Mouse (Mus musculus) midbrain, embryonic 16.5 days (tissue): Measurements from ENCODE around the gene Mfsd1. TPM values are rescaled to one million over a fixed set of nuclear protein-coding genes. Genes with fewer than 3 reads are reported as not detected.

ENCODE experiments used
- ATAC-seq: fragments of 200-750 bp; cut with Nextera tagmentation; 2 replicates; pipeline ENCODE4 v1.8.0; 2017; ENCODE audit warnings: moderate TSS enrichment
- H3K27ac ChIP-seq: fragments of 300-500 bp; sonication (generic); 2 replicates; pipeline ENCODE4 v1.5.1; 2014; ENCODE audit warnings: mild to moderate bottlenecking, low read length, mixed read lengths
- H3K27me3 ChIP-seq: fragments of 300-500 bp; sonication (generic); 2 replicates; pipeline ENCODE4 v1.6.1; 2014; ENCODE audit warnings: low read depth, low read length, mixed read lengths; ENCODE audit not compliant: control insufficient read depth, insufficient read depth
- H3K36me3 ChIP-seq: fragments of 300-500 bp; sonication (generic); 2 replicates; pipeline ENCODE4 v1.6.1; 2014; ENCODE audit warnings: mild to moderate bottlenecking, low read length, moderate library complexity, mixed read lengths; ENCODE audit not compliant: control insufficient read depth, insufficient read depth
- H3K4me1 ChIP-seq: fragments of 300-500 bp; sonication (generic); 2 replicates; pipeline ENCODE4 v1.6.1; 2014; ENCODE audit warnings: mild to moderate bottlenecking, low read length, mixed read lengths; ENCODE audit not compliant: control insufficient read depth, insufficient read depth
- H3K4me2 ChIP-seq: fragments of 300-500 bp; sonication (generic); 2 replicates; pipeline ENCODE4 v1.6.1; 2014; ENCODE audit warnings: mild to moderate bottlenecking, low read length, mixed read lengths
- H3K4me3 ChIP-seq: fragments of 300-500 bp; sonication (generic); 2 replicates; pipeline ENCODE4 v1.5.1; 2014; ENCODE audit warnings: low read depth, mild to moderate bottlenecking, low read length, moderate library complexity, mixed read lengths
- H3K9ac ChIP-seq: fragments of 300-500 bp; sonication (generic); 2 replicates; pipeline ENCODE4 v1.6.1; 2014; ENCODE audit warnings: low read depth, low read length, mixed read lengths
- H3K9me3 ChIP-seq: fragments of 300-500 bp; sonication (generic); replicated peaks from 2 replicates; pipeline ENCODE4 v1.6.1; 2014; ENCODE audit warnings: mild to moderate bottlenecking, low read length, mixed read lengths; ENCODE audit not compliant: control insufficient read depth, poor library complexity, severe bottlenecking
- WGBS: fragments of 180-500 bp; shearing (Covaris S2); extraction: QIAGEN DNeasy Blood & Tissue Kit; methylation state at CpG from one replicate; pipeline ENCODE4 v1.1.7; 2014; 5-methylcytosine and 5-hydroxymethylcytosine counted together
- polyA plus RNA-seq: library from polyadenylated mRNA; unstranded; fragments of >200 nt; fragmentation: Nextera tagmentation; extraction: Ambion mirVana; gene quantifications from 2 replicates; pipeline ENCODE4 v1.2.1, GENCODE M21; 2015

Mfsd1 gene
- polyA plus RNA-seq, 1 experiment from 2014 or later = 29.5 TPM

DNA sequence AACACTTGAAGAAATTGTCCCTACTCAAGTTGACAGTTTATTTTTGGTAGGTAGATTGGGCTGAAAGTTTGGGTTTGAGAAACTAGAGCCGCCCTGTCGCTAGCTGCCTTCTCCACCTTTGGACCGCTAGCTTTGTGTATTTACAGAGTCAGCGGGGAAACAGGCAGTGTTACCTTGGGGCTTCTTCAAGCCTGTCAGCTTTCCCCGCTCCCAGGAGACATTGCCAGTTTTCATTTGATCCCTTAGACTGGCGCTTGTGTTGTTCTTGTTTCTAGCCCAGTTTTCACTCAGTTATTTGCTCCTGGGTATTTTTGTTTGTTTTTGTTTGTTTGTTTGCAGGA lies 1.3 kb downstream of the Mfsd1 start:
- no peak overlapping the region for H3K27ac ChIP-seq
- no peaks in the 10 kb centered on the region; the same call in 1 of the 2 replicates for H3K27me3 ChIP-seq
- H3K9ac ChIP-seq = no peak overlapping the region
- H3K36me3 ChIP-seq = peaks cover 5% of the 10 kb centered on the region; the same call in 1 of the 2 replicates
- peak overlapping the region; percentile 86; the same call in 1 of the 2 replicates for H3K4me2 ChIP-seq
- no peak for ATAC-seq
- 83% methylated on average over 6 of the region's 6 CpGs for WGBS
- H3K9me3 ChIP-seq = no peaks in the 10 kb centered on the region
- no peak overlapping the region for H3K4me3 ChIP-seq
- peaks cover 15% of the 10 kb centered on the region; the same call in 1 of the 2 replicates for H3K4me1 ChIP-seq

DNA sequence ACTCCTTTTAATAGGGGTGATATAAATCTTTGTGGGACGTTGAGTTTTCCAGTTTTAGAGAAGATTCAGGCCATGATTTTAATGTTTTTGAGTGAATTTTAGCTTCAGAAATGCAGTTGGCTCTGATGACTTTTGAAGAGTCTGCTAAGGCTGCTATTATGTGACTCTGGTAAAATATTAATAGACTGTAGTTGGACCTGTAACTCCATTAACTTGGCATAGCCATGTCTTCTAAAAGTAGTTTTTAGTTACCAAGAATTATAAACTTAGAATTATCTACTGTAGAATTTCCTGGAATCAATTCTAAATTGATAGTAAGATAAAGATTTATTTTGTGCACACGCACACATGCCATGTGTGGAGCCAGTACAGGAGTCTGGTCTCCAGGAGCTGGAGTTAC lies 4.0 kb downstream of the Mfsd1 start:
- no peak for ATAC-seq
- peaks cover 15% of the 10 kb centered on the region; the same call in 1 of the 2 replicates for H3K4me1 ChIP-seq
- H3K36me3 ChIP-seq = peaks cover 19% of the 10 kb centered on the region
- no peaks in the 10 kb centered on the region for H3K27me3 ChIP-seq
- no peak overlapping the region for H3K4me3 ChIP-seq
- H3K27ac ChIP-seq = no peak overlapping the region
- no peak overlapping the region for H3K9ac ChIP-seq
- 99% methylated on average over 2 of the region's 2 CpGs for WGBS
- H3K4me2 ChIP-seq = no peak overlapping the region
- H3K9me3 ChIP-seq = no peaks in the 10 kb centered on the region

DNA sequence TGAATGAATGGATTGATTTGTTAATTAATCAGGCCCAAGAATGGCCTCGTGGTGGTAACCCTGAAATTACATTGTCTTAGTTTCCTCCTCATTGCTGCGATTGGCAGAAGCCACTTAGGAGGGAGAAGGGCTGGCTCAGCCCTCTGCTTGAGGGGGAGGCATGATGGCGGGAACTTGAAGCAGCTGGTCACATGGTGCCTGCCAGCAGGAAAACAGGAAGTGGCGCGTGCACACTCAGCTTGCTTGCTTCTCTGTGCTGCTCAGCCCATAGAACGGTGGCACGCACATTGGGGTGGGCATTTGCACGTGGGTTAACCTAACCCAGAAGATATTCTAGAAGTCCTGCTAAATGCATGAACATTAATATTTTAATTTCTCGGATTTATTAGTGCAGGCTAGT lies 4.9 kb downstream of the Mfsd1 start:
- H3K9ac ChIP-seq = no peak overlapping the region
- H3K4me1 ChIP-seq = peaks cover 10% of the 10 kb centered on the region; the same call in 1 of the 2 replicates
- WGBS = 90% methylated on average over 9 of the region's 9 CpGs
- no peaks in the 10 kb centered on the region for H3K27me3 ChIP-seq
- H3K9me3 ChIP-seq = no peaks in the 10 kb centered on the region
- H3K4me2 ChIP-seq = no peak overlapping the region
- no peak overlapping the region for H3K27ac ChIP-seq
- H3K4me3 ChIP-seq = no peak overlapping the region
- H3K36me3 ChIP-seq = peaks cover 22% of the 10 kb centered on the region
- no peak for ATAC-seq

DNA sequence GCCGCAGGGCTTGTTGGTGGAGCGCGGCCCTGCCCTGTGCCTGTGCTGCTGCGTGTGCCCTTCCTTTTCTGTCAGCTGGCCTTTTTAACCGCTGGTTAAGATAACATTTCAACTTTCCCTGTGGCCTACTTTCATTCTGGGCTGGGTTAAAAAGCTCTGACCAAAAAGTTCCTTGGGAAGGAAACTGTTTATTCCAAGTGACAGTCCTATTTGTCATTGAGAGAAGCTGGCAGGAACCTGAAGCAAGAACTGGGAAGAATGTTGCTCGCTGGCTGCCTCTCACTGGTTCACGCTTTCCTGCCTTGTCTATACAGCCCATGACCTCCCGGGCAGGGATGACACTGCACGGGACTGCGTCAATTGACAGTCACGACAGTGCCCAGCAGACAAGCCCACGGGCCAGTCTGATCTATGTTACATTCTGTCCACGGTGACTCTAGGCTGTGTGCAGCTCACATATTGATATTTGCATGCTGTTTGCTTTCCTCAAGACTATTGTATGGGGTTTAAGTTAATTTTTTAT lies 19.1 kb downstream of the Mfsd1 start:
- H3K9me3 ChIP-seq = no peaks in the 10 kb centered on the region
- WGBS = 92% methylated on average over 13 of the region's 13 CpGs
- peaks cover 38% of the 10 kb centered on the region for H3K36me3 ChIP-seq
- no peak overlapping the region for H3K4me2 ChIP-seq
- no peak for ATAC-seq
- H3K27ac ChIP-seq = no peak overlapping the region
- H3K9ac ChIP-seq = no peak overlapping the region
- H3K4me1 ChIP-seq = no peaks in the 10 kb centered on the region
- H3K27me3 ChIP-seq = no peaks in the 10 kb centered on the region
- H3K4me3 ChIP-seq = no peak overlapping the region

DNA sequence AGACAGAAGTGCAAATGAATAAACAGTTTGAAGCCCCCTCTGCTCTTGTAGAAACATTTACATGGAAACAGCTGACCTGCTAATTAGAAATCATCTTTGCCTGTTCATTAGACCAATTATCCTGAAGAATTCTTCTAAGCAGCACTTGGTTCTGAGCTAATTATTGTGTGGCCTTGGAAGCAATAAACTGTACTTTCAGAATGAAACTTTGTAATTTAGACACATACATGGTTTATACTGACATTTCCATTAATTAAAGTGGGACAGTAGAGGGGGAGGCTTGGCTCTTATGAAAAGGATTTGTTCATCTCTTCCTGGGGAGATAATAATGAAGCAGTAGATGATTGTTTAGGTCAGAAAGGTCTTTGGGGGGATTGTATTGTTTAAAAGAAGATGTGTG lies 35.7 kb downstream of the Mfsd1 start:
- Histone ChIP-seq H3K36me3 (no peaks in the 10 kb centered on the region), H3K4me1 (no peaks in the 10 kb centered on the region), H3K27me3 (no peaks in the 10 kb centered on the region), H3K4me3 (no peak overlapping the region), H3K4me2 (no peak overlapping the region), H3K27ac (no peak overlapping the region), H3K9ac (no peak overlapping the region), H3K9me3 (no peaks in the 10 kb centered on the region)
- ATAC-seq = no peak

DNA sequence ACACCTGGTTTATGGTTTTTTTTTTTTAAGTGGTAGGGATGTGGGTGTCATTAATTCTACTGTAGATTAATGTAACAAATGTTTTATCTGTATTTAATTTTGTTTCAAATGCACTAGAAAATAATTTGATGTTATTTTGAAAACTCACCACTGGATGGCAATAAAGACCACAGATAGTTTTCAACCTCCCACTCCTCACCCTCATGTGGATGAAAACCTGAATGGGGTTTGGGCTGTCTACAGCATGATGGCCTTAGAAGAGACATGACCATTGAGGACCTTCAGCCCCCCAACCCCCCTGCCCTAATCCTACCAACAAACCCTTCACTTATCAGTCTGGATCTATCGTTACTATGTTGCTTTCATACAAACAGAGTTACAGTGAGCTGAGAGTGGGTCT lies 42.1 kb downstream of the Mfsd1 start:
- peak; percentile 75 for ATAC-seq
- no peaks in the 10 kb centered on the region for H3K4me1 ChIP-seq
- H3K27me3 ChIP-seq = no peaks in the 10 kb centered on the region
- H3K4me3 ChIP-seq = no peak overlapping the region
- H3K4me2 ChIP-seq = no peak overlapping the region
- no peak overlapping the region for H3K9ac ChIP-seq
- 76% methylated on average over 1 of the region's 1 CpGs for WGBS
- H3K9me3 ChIP-seq = no peaks in the 10 kb centered on the region
- H3K27ac ChIP-seq = no peak overlapping the region
- no peaks in the 10 kb centered on the region for H3K36me3 ChIP-seq

DNA sequence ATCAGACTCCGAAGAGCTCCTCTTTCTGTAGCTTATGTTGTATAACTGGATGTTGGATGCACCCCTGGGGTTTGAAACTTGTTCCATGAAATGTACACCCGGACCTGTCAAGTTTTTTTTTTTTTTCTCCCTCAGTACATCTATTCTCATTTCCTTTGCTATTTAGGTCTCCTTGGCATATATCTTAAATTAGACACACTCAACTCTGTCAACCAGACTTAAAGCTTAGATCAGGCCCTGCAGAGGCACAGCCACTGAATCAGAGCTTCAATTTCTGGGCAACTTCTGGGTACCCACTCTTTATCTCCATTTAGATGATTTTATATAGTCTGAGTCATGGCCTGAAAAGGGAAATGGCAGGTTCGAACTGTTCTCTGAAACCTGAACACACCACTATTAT lies 60.6 kb downstream of the Mfsd1 start:
- Histone ChIP-seq H3K4me3 (no peak overlapping the region), H3K36me3 (no peaks in the 10 kb centered on the region), H3K9ac (no peak overlapping the region), H3K27ac (no peak overlapping the region), H3K27me3 (no peaks in the 10 kb centered on the region), H3K9me3 (no peaks in the 10 kb centered on the region), H3K4me1 (peaks cover 4% of the 10 kb centered on the region; the same call in 1 of the 2 replicates), H3K4me2 (no peak overlapping the region)
- WGBS = 89% methylated on average over 3 of the region's 3 CpGs
- ATAC-seq = no peak

DNA sequence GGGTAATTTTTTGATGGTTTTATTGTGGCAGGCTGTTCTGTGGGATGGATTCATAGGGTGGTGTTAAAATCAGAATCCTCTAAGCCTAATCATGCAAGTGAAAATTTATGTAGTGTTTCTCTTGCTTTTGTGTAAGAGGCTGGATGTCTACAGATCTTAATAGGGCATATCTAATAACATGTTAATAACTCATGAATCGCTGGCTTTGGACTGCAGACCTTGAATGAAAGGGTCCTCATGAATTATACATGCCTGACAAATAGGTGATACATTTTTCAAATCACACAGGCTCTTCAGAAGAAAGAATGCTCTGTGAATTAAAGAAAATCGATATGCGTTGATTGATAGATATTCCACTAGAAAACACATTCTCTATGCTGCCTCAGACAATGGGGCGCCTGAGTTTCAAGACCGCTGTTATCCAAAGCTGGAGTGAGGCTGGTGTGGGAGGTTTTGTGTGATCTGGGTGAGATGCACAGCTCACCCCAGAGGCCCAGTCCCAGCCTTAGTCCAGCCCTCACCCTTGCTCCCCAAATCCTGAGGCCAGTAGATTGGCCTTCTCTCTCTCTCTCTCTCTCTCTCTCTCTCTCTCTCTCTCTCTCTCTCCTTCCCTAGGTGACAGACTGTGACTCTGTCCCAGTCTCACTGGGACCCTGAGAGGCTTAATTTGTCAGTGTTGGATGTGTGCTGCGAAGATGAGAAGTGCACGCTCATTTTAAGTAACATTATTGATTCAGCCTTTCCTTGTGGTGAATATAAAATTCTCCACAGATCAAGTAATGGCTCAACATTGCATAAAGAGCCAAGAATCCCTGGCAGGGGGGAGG lies 63.3 kb downstream of the Mfsd1 start:
- no peak overlapping the region for H3K9ac ChIP-seq
- no peak overlapping the region for H3K27ac ChIP-seq
- no peaks in the 10 kb centered on the region for H3K36me3 ChIP-seq
- no peaks in the 10 kb centered on the region; the same call in 1 of the 2 replicates for H3K9me3 ChIP-seq
- peak; percentile 67; the same call in 1 of the 2 replicates for ATAC-seq
- no peaks in the 10 kb centered on the region for H3K27me3 ChIP-seq
- H3K4me3 ChIP-seq = no peak overlapping the region
- peaks cover 4% of the 10 kb centered on the region; the same call in 1 of the 2 replicates for H3K4me1 ChIP-seq
- WGBS = 30% methylated on average over 7 of the region's 7 CpGs
- H3K4me2 ChIP-seq = no peak overlapping the region
